Mouse (Mus musculus): ENCODE measurements at regions not wholly inside any gene's neighbourhood (a gene's known extent, or its start where the extent isn't known, plus 50 kb on each side); places are given as distances from the start of the nearest gene placed in this dataset.

DNA sequence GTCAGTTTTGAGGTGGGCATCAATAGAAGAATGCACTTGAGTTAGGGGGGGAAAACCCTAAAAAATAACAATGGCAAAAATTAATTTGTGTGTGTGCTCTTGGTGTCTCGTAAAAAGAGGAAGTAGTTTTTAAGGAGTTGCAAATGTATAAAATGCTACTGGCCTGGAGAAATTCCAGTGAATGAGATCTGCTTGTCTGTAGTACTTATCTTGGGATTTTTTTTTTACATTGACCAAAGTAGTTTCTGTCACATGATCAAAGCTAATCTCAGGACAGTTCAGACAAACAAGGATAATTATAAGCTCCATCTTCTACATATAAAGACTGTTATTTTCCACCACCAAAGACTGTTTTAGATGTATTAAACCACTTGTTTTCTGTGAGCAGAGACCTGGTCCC, 128.3 kb upstream of the Zeb2 start:
- intact Hi-C loops (cut with DNase I) = no loop called here
- no peak for DNase-seq (ENCODE audit: low spot score in 2 of 2)

- DNase-seq (ENCODE audit: low spot score in 2 of 2) = no peak
- intact Hi-C loops (cut with DNase I) = no loop called here
These were observed 127.3 kb upstream of the Zeb2 start for GRCm38 (mm10) chr2:45244491-45244890.

- DNase-seq (ENCODE audit: low spot score in 2 of 2) = no peak
- intact Hi-C loops (cut with DNase I) = no loop called here
These were observed 122.5 kb upstream of the Zeb2 start for GRCm38 (mm10) chr2:45239501-45240292.

DNA sequence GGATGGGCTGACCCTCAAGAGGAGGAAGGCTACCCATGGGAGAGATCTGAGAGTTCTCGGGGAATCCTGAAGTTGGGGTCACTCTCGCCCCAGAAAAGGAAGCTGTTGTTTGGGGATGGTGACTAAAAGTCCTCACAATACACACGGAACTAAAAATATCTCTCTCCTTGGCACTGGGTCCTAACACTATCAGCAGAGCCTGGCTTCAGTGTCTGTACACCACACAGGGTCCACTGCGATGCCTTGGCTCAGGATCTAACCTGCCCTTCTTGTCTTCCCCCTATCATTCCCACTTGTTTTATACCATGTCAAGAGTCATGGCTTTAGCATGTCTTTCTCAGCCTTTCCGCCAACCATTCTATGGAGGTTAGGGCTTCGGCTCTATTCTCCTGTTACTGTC, 121.8 kb upstream of the Zeb2 start:
- no peak for DNase-seq (ENCODE audit: low spot score in 2 of 2)
- intact Hi-C loops (cut with DNase I) = no loop called here

DNA sequence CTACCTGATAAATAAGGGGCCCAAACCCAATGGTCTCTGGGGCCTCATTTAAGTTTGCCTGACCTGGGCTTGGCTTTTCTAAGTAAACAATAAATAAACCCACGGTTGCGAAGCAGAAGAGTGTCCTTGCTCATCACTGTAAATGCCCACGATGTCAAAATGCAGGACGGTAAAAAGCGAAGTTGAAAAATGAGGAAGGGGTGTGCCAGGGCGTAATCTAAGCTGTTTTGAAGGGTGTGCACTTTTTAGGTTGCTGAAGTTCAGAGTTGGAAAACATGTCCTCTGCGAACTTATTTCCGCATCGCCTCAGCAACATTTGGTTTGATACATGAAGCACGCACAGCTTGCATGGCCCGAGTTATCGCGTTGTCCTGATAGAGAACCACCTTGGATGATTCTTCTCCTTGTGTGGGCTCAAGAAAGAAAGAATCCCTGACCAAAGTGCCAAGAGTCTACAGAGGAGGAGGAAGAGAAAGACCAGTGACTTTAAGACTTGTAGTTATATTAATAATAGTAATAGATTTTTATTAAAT, 119.0 kb upstream of the Zeb2 start:
- DNase-seq (ENCODE audit: low spot score in 2 of 2) = no peak
- intact Hi-C loops (cut with DNase I) = no loop called here

DNA sequence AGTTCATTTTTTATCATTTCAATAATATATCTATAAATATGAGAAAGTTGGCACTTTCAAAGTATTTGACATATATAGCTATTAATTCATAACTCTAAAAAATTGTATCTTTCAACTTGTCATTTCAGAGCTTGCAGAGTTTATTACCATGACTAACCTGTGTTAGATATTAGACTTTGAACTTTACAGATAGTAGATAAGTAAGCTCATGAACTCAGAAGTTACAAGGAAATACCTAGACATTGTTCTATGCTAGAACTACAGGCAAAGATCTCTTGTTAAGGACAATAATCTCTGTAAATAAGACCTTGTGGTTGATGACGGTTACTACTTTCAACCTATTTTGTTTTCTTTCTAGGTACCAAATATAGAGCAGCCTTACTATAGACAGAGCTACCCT, 117.0 kb upstream of the Zeb2 start:
- intact Hi-C loops (cut with DNase I) = no loop called here
- no peak for DNase-seq (ENCODE audit: low spot score in 2 of 2)

- intact Hi-C loops (cut with DNase I) = no loop called here
- DNase-seq (ENCODE audit: low spot score in 2 of 2) = no peak
These were observed 113.4 kb upstream of the Zeb2 start for GRCm38 (mm10) chr2:45230351-45231209.

DNA sequence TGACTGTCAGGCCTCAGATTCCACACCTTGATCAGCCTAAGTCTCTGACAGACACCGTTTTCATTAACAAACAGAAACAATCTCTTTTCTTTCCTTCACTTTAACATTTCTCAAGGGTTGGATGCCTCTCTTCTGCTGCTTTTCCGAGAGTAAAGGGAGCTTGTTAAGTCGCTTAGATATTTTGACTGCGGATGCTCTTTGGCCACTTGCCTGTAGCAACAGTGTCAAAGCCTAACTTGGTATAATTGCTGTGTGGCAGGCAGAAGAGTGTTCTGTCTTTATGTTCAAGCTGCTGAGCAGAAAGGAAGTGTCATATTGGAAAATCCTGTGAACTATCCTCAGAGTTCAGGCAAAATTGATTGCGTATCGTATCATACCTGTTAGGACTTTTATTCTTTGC, 112.3 kb upstream of the Zeb2 start:
- intact Hi-C loops (cut with DNase I) = no loop called here
- no peak for DNase-seq (ENCODE audit: low spot score in 2 of 2)

DNA sequence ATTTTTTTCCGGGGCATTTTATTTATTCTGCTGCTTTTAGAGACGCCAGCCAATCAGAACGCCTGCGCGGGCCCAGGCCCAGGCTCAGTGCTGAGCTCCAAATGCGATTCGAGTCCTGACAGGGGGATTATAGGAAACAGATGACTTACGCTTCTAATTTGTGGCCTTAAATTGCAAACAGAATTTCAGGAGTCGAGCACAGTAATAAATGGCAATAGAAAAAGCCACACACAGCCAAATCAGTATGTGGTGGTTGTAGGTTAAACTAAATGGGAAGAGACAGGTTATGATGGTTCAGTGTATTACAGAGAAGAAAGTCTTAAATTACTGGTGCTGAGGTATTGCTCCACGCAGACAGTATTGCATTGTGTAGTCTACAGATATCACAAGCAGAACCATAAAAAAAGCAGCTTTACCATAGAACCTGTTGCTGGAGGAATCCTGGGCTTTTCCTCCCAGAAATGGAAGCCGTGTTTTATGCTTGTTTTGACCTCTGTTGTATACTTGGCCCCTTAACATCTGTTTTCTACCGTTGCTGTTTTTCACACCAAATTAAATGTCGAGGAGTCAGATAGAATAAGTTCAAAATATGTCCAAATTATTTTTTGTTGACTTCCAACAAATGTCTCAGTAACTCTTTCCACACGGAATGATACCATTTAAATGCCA, 110.2 kb upstream of the Zeb2 start:
- intact Hi-C loops (cut with DNase I) = no loop called here
- DNase-seq (ENCODE audit: low spot score in 2 of 2) = no peak

DNA sequence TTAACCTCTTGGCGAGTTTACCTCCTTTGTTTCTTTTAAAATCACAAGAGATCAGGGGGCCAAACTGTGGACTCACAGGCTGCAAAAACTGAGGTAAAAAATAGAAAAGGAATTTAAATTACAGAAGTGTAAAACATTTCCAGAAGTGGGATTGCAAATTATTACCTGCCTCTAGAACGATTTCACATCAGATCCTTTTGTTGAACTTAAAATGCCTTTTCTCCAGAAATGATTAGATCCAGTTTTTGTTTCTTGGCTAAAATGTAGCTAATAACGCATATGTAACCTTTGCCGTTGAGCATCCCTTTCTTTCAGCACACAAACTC, 108.8 kb upstream of the Zeb2 start:
- intact Hi-C loops (cut with DNase I) = no loop called here
- no peak for DNase-seq (ENCODE audit: low spot score in 2 of 2)

- no peak for DNase-seq (ENCODE audit: low spot score in 2 of 2)
- intact Hi-C loops (cut with DNase I) = no loop called here
These were observed 108.3 kb upstream of the Zeb2 start for GRCm38 (mm10) chr2:45225364-45226044.

DNA sequence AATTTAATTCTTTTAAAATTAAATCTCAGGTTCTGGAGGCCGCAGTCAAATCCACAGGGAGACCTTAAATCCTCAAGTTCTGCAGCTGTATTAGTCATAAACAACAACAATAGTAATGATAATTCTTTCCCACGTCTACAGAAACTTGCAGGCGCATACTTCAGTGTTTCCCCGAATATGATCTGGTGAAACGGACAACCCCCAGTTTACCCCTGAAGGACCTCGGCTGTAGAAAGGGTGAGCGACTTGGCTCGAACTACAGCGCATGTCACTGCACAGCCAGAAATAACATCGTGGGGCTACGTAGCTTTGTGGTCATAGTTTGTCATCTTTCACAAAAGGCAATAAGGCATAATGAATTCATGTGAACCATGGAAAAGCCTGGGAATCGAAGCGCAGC, 105.0 kb upstream of the Zeb2 start:
- intact Hi-C loops (cut with DNase I) = no loop called here
- no peak for DNase-seq (ENCODE audit: low spot score in 2 of 2)

GRCm38 (mm10) chr2:45219851-45220250, 102.7 kb upstream of the Zeb2 start:
- no peak for DNase-seq (ENCODE audit: low spot score in 2 of 2)
- intact Hi-C loops (cut with DNase I) = no loop called here

GRCm38 (mm10) chr2:45212833-45213232, 95.6 kb upstream of the Zeb2 start:
- DNase-seq (ENCODE audit: low spot score in 2 of 2) = no peak
- intact Hi-C loops (cut with DNase I) = no loop called here

- DNase-seq (ENCODE audit: low spot score in 2 of 2) = no peak
- intact Hi-C loops (cut with DNase I) = no loop called here
These were observed 91.3 kb upstream of the Zeb2 start for GRCm38 (mm10) chr2:45208526-45208925.

GRCm38 (mm10) chr2:45205756-45206155, 88.6 kb upstream of the Zeb2 start:
- intact Hi-C loops (cut with DNase I) = no loop called here

GRCm38 (mm10) chr2:45205211-45205610, 88.0 kb upstream of the Zeb2 start:
- intact Hi-C loops (cut with DNase I) = no loop called here
- DNase-seq (ENCODE audit: low spot score in 2 of 2) = no peak

More at GRCm38 (mm10) chr2:45205756-45206155, 88.6 kb upstream of the Zeb2 start:
- DNase-seq (ENCODE audit: low spot score in 2 of 2) = no peak

DNA sequence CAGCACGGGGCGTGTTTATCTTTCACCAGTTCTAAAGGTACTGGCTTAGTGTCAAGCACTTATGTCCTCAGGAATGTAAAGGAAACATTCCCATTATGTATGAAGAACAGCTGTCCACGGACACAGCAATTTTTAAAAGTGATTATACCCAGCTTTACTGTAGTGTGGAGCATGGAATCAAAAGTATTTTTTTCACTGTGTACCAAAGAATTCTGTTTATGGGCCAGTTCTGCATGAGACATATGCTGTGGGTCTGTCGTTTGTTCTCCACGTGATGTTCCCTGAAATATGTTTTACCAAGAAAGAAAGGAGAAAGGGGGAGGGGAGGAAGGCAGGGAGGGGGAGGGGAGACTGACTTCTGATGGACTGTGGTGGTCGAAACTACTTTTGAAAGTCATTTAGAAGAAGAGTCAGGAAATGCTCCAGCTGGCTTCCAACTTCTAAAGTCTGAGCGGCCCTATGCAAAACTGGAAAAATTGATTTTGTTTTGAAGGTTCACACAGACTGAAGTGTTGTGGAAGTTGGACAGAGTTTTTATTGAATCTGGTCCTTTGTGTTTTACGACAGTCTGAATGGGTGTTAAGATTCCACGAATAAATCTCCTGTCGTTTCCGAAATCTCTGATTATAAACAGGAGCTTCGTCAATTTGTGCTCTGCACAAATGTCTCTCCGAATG, 80.9 kb upstream of the Zeb2 start:
- intact Hi-C loops (cut with DNase I) = no loop called here

DNA sequence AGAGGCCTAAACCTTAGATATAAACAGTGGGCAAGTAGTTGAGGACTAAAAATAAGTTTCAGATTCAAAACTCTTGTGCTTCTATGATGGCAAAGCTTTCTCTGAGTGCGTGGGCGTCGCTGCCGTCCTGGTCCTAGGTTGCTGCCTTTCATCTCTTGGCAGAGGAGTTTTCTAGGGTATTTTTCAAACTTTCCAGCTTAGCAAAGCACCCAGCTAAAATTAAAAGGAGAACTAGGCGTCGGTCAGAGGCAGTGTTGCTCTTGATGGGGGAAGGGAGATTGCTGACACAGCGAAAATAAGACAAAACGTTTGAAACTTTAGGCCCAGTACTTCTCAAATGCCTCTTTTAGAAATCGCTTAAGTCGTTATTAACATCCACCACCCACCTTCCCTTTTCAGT, 80.1 kb upstream of the Zeb2 start:
- intact Hi-C loops (cut with DNase I) = no loop called here
- peak; percentile 22 to 26 for DNase-seq (ENCODE audit: low spot score in 2 of 2)

More for the DNA sequence above, 80.9 kb upstream of the Zeb2 start:
- DNase-seq (ENCODE audit: low spot score in 2 of 2) = no peak

Measured in left cerebral cortex, postnatal 14 days (tissue).